Mouse (Mus musculus) myocyte (in vitro differentiated cells): ENCODE results near the gene Zpbp2. TPM values are rescaled to one million over a fixed set of nuclear protein-coding genes. Genes with fewer than 3 reads are reported as not detected.
"Not testable (repeated sequence)": the region's sequence is repeated elsewhere in the genome, so short reads cannot be mapped to it uniquely, and the experiment has no call there.

ENCODE experiments used
- H3K27me3 ChIP-seq: one replicate; pipeline ENCODE4 v1.6.1; 2011; ENCODE audit not compliant: control insufficient read depth, insufficient read depth, insufficient read length
- H3K36me3 ChIP-seq: one replicate; pipeline ENCODE4 v1.6.1; 2011; ENCODE audit not compliant: control insufficient read depth, insufficient read depth
- H3K4me2 ChIP-seq: one replicate; pipeline ENCODE4 v1.6.1; 2011; ENCODE audit warnings: low read depth, control low read depth
- H3K4me3 ChIP-seq: one replicate; pipeline ENCODE4 v1.5.1; 2011; ENCODE audit warnings: mild to moderate bottlenecking, control low read depth, moderate library complexity
- H3K79me2 ChIP-seq: one replicate; pipeline ENCODE4 v1.6.1; 2011; ENCODE audit not compliant: control insufficient read depth, insufficient read depth
- H3ac ChIP-seq: one replicate; pipeline ENCODE4 v1.6.1; 2011; ENCODE audit not compliant: control insufficient read depth, insufficient read length
- CEBPB ChIP-seq: IDR thresholded peaks from 2 replicates; pipeline ENCODE4 v1.6.1; 2011; ENCODE audit warnings: mild to moderate bottlenecking, moderate library complexity; ENCODE audit not compliant: poor library complexity, insufficient read depth, severe bottlenecking
- E2F4 ChIP-seq: IDR thresholded peaks from one replicate; pipeline ENCODE4 v1.6.1; 2011; ENCODE audit warnings: mild to moderate bottlenecking, control low read depth, moderate library complexity; ENCODE audit not compliant: insufficient read depth
- MAX ChIP-seq: IDR thresholded peaks from one replicate; pipeline ENCODE4 v1.6.1; 2011; ENCODE audit warnings: low read depth, mild to moderate bottlenecking, control low read depth
- MYOD1 ChIP-seq, 3 experiments: IDR thresholded peaks; one replicate each; pipeline ENCODE4 v1.6.1; 2011; ENCODE audit warnings: control low read depth in 2 of 3, low read depth in 2 of 3, mild to moderate bottlenecking in 2 of 3, moderate library complexity in 1 of 3; ENCODE audit not compliant: insufficient read length in 2 of 3, control insufficient read depth in 1 of 3
- MYOG ChIP-seq, 3 experiments: IDR thresholded peaks; one replicate each; pipeline ENCODE4 v1.6.1; 2011; ENCODE audit warnings: control low read depth in 2 of 3, low read depth in 2 of 3, mild to moderate bottlenecking in 2 of 3; ENCODE audit not compliant: insufficient read length in 2 of 3, control insufficient read depth in 1 of 3, insufficient read depth in 1 of 3
- POLR2A ChIP-seq: IDR thresholded peaks from one replicate; pipeline ENCODE4 v1.6.1; 2011; ENCODE audit warnings: low read depth, mild to moderate bottlenecking, control low read depth, moderate library complexity; ENCODE audit not compliant: insufficient read length
- POLR2AphosphoS2 ChIP-seq: IDR thresholded peaks from one replicate; pipeline ENCODE4 v1.6.1; 2011; ENCODE audit warnings: low read depth, control low read depth; ENCODE audit not compliant: insufficient read length
- REST ChIP-seq: IDR thresholded peaks from one replicate; pipeline ENCODE4 v1.6.1; 2011; ENCODE audit warnings: mild to moderate bottlenecking, control low read depth, moderate library complexity; ENCODE audit not compliant: insufficient read depth, insufficient read length
- SRF ChIP-seq: IDR thresholded peaks from one replicate; pipeline ENCODE4 v1.6.1; 2011; ENCODE audit warnings: low read depth; ENCODE audit not compliant: control insufficient read depth, insufficient read length
- TCF12 ChIP-seq: IDR thresholded peaks from one replicate; pipeline ENCODE4 v1.6.1; 2011; ENCODE audit warnings: mild to moderate bottlenecking, control low read depth; ENCODE audit not compliant: poor library complexity, insufficient read depth, severe bottlenecking
- TCF3 ChIP-seq: IDR thresholded peaks from one replicate; pipeline ENCODE4 v1.6.1; 2011; ENCODE audit warnings: low read depth, control low read depth; ENCODE audit not compliant: insufficient read length
- USF1 ChIP-seq: IDR thresholded peaks from one replicate; pipeline ENCODE4 v1.6.1; 2011; ENCODE audit warnings: low read depth, mild to moderate bottlenecking, control low read depth, moderate library complexity
- polyA plus RNA-seq: library from polyadenylated mRNA; unstranded; fragments of >200 nt; fragmentation: generic; extraction: Trizol; gene quantifications from one replicate; pipeline ENCODE4 v1.2.1, GENCODE M21; 2012; ENCODE audit warnings: missing spikeins

Zpbp2 gene
- polyA plus RNA-seq, 1 experiment: not detected

DNA sequence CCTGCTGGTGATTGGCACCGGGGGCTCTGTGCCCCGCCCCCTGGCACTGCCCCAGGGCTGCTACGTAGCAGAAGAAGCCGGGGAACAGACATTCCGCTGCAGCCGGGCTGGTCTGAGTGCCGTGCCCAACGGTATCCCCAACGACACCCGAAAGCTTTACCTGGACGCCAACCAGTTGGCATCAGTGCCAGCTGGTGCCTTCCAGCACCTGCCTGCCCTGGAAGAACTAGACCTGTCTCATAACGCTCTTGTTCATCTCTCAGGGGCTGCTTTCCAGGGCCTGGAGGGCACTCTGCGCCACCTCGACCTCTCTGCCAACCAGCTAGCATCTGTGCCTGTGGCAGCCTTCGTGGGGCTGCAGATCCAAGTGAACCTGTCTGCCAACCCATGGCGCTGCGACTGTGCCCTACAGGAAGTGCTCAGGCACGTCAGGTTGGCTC, 48.0 kb downstream of the Zpbp2 start:
- TF ChIP-seq E2F4: no peak
- TF ChIP-seq MYOG (IDR thresholded peaks at IDR 0.05; ENCODE audit: control insufficient read depth in 1 of 3, insufficient read depth in 1 of 3, insufficient read length in 2 of 3, low read depth in 2 of 3): no peak
- TF ChIP-seq POLR2AphosphoS2: no peak
- TF ChIP-seq POLR2A: no peak
- no peak for TF ChIP-seq MYOD1 (IDR thresholded peaks at IDR 0.05; ENCODE audit: control insufficient read depth in 1 of 3, insufficient read length in 2 of 3, low read depth in 2 of 3)
- no peak for TF ChIP-seq TCF12
- TF ChIP-seq MAX: no peak
- TF ChIP-seq SRF: no peak
- Histone ChIP-seq H3K4me2 (no peak overlapping the region), H3K36me3 (no peaks in the 10 kb centered on the region), H3K27me3 (peaks cover 63% of the 10 kb centered on the region), H3K4me3 (no peak overlapping the region), H3ac (no peak overlapping the region), H3K79me2 (no peaks in the 10 kb centered on the region)

DNA sequence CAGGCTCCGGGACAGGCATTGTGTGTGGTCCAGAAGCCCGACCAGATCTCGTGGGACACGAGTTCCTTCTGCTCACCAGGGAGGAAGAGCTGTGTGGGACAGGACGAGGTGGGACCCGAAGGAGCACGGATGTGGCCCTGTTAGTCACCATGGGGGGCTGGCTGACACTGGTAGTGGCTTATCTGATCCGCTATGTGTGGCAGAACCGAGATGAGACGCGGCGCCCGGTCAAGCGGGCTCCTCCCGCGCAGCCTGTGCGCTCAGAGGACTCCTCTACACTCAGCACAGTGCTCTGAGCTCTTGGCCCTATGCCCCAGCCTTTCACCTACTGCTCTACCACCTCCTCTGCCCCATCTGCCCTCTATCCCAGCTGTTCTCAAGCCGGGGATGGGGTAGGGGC, 48.4 kb downstream of the Zpbp2 start:
- no peak overlapping the region for H3K4me2 ChIP-seq
- peaks cover 60% of the 10 kb centered on the region for H3K27me3 ChIP-seq
- no peak overlapping the region for H3K4me3 ChIP-seq
- H3K36me3 ChIP-seq: no peaks in the 10 kb centered on the region
- no peak overlapping the region for H3ac ChIP-seq
- no peak for TF ChIP-seq SRF
- no peak for TF ChIP-seq CEBPB
- no peak for TF ChIP-seq MYOD1 (IDR thresholded peaks at IDR 0.05; ENCODE audit: control insufficient read depth in 1 of 3, insufficient read length in 2 of 3, low read depth in 2 of 3)
- TF ChIP-seq POLR2AphosphoS2: no peak
- no peak for TF ChIP-seq MYOG (IDR thresholded peaks at IDR 0.05; ENCODE audit: control insufficient read depth in 1 of 3, insufficient read depth in 1 of 3, insufficient read length in 2 of 3, low read depth in 2 of 3)
- no peak for TF ChIP-seq MAX
- no peak for TF ChIP-seq USF1
- no peak for TF ChIP-seq E2F4
- TF ChIP-seq REST: no peak
- no peak for TF ChIP-seq POLR2A
- no peak for TF ChIP-seq TCF3
- no peak for TF ChIP-seq TCF12
- no peaks in the 10 kb centered on the region for H3K79me2 ChIP-seq

DNA sequence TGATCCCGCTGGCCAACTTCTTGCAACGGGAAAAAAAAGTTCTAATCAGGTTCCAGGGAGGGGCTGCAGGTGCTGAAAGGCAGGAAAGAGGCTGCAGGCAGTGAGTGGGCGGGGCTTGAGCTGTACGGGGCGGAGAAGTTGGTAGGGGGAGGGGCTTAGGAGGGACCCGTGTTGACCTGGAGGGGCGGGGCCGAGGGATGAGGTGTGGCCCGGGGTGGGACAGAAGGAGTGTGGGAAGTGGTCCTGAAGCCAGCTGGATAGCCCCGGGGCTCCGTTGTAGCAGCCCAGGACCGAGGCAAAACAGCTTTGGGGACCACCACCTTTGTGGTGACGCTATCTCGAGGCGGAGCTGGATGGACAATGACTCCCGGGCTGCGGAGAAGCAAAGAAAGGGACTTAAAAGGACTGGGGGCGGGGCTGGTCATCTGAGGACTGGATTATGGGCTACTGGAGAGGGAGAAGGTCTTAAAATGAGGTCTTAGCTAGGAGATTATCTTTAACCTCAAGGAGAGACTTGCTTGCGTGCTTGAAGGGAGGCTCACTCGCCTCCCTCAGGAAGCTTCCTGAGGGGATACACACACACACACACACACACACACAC, 51.3 kb downstream of the Zpbp2 start:
- TF ChIP-seq POLR2A (no peak), TCF12 (no peak), CEBPB (no peak), MAX (no peak), USF1 (no peak), E2F4 (no peak), MYOG (IDR thresholded peaks at IDR 0.05; ENCODE audit: control insufficient read depth in 1 of 3, insufficient read depth in 1 of 3, insufficient read length in 2 of 3, low read depth in 2 of 3) (no peak)
- H3K4me3 ChIP-seq: no peak overlapping the region

DNA sequence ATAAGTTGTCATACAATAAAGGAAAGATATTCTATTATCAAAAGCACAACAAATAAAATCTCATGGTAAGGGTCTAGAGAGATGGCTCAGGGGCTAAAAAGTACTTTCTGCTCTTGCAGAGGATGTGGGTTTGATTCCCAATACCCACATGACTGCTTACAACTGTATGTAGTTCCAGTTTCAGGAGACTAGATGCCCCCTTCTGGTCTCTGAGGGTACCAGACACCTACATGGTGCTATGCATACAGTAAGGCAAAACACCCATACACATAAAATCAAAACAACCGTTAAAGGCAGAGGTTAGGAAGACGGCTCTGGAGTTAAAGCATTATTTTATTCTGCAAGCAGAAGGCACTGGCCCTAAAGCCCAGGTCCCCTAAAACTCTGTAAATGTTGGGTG, 53.1 kb downstream of the Zpbp2 start:
- no peak for TF ChIP-seq E2F4
- no peak for TF ChIP-seq POLR2A
- TF ChIP-seq MYOG (IDR thresholded peaks at IDR 0.05; ENCODE audit: control insufficient read depth in 1 of 3, insufficient read depth in 1 of 3, insufficient read length in 2 of 3, low read depth in 2 of 3): no peak
- no peak for TF ChIP-seq MYOD1 (IDR thresholded peaks at IDR 0.05; ENCODE audit: control insufficient read depth in 1 of 3, insufficient read length in 2 of 3, low read depth in 2 of 3)
- no peak for TF ChIP-seq TCF12
- no peak for TF ChIP-seq USF1
- TF ChIP-seq SRF: no peak
- TF ChIP-seq TCF3: no peak
- TF ChIP-seq MAX: no peak
- no peak for TF ChIP-seq POLR2AphosphoS2
- TF ChIP-seq CEBPB: no peak
- no peak for TF ChIP-seq REST
- no peaks in the 10 kb centered on the region for H3K79me2 ChIP-seq
- no peaks in the 10 kb centered on the region for H3K36me3 ChIP-seq
- H3K4me2 ChIP-seq: no peak overlapping the region
- peaks cover 70% of the 10 kb centered on the region for H3K27me3 ChIP-seq
- H3ac ChIP-seq: no peak overlapping the region
- H3K4me3 ChIP-seq: no peak overlapping the region

More for the DNA sequence above, 51.3 kb downstream of the Zpbp2 start:
- no peak overlapping the region for H3K4me2 ChIP-seq
- no peak overlapping the region for H3ac ChIP-seq
- no peaks in the 10 kb centered on the region for H3K36me3 ChIP-seq
- H3K27me3 ChIP-seq: peaks cover 76% of the 10 kb centered on the region
- H3K79me2 ChIP-seq: no peaks in the 10 kb centered on the region

DNA sequence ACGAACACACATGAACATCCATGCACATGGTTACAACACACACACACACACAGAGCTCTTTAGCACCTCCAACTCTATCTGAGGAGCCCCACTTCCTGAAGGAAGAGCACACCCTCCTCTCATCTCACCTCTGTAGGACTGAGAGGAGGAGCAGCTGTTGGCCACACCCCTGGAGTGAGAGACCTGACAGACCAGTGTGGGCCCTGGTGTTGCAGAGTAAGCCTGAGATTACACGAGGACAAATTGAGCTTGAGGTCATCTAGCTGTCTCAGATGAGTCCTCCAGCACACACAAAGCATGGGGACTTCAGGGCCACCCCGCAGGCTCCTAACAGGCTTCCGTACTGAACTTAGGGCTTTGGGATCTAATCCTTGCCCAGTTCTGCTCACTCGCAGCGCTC, 54.0 kb downstream of the Zpbp2 start:
- not testable (repeated sequence) for H3K4me3 ChIP-seq, H3ac ChIP-seq, H3K36me3 ChIP-seq, H3K4me2 ChIP-seq, H3K79me2 ChIP-seq
- H3K27me3 ChIP-seq: peaks cover 67% of the 10 kb centered on the region
